Mouse (Mus musculus) urinary bladder, adult 18-20 months (tissue): ENCODE data around the gene Nudt4.
"Not testable (repeated sequence)": the region's sequence is repeated elsewhere in the genome, so short reads cannot be mapped to it uniquely, and the experiment has no call there.

Experiments
- DNase-seq, 2 experiments: peaks; one replicate each; pipeline ENCODE4 v3.0.0; 2022; ENCODE audit warnings: low spot score in 2 of 2, mixed read lengths in 2 of 2

Gene Nudt4

DNA sequence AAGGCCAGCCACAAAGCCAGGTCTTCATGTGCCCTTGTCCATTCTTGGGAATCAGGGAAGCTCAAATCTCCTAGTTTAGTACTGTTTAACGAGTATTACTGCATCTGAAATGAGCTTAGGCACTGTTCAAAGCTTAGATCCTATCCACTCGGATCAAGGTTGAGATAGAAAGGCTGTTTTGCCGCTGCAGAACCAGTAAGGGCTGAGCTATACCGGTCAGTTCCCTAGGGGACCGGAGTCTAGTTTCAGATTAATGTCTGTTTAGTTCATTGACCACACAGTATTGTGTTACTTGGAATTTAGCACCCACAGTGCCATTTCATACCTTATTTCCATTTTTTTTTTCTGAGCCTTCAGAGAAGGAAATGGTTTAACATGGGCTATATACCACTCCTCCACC lies 3.6 kb upstream of the Nudt4 start:
- DNase-seq: no peak

DNA sequence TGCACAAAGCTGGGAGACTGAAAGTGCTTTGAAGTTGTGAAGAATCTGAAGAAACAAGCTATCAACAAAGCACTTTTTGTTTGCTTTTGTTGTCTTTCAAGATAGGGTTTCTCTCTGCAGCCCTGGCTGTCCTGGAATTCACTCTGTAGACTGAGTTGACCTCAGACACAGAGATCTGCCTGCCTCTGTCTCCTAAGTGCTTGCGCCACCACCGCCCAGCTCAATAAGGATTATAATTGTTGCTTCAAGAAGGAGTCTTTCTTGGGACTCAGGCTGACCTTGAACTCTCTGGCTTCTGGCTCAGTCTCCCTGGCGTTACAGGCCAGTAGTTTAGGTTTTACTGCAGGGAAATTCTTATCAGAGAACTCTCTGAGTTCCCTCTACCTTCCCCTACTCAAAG lies 2.8 kb upstream of the Nudt4 start:
- no peak for DNase-seq

DNA sequence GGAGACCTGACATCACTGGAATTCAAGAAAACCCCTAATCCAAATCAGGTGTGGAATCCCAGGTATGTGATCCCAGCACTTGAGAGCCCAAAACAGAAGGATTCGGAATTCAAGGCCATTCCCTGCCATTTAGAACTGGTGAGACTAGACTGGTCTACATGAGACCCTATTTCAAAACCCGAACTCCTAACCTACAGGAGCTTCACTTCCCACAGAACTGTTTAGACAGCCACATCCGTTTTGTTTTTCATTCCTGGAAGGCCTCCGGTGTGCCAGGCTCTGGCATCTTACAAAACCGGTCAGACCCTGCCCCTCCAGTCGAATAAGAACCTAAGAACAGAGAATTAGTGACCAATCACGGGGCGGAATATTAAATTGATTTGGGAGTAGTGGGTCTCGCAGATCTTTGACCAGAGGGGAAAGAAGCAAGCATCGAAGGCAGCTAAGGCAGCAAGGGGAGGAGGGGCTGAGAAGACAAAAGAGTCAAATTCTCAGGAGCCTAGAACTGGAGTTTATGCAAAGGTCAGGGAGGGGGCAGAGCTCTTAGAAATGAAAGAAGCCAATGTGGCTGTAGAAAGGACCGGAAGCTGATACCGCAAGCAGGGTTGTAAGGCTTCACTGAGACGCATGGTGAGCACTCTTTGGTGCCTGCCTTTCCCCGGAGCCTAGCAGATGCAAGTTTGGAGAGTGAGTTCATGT lies 1.4 kb upstream of the Nudt4 start:
- no peak for DNase-seq

DNA sequence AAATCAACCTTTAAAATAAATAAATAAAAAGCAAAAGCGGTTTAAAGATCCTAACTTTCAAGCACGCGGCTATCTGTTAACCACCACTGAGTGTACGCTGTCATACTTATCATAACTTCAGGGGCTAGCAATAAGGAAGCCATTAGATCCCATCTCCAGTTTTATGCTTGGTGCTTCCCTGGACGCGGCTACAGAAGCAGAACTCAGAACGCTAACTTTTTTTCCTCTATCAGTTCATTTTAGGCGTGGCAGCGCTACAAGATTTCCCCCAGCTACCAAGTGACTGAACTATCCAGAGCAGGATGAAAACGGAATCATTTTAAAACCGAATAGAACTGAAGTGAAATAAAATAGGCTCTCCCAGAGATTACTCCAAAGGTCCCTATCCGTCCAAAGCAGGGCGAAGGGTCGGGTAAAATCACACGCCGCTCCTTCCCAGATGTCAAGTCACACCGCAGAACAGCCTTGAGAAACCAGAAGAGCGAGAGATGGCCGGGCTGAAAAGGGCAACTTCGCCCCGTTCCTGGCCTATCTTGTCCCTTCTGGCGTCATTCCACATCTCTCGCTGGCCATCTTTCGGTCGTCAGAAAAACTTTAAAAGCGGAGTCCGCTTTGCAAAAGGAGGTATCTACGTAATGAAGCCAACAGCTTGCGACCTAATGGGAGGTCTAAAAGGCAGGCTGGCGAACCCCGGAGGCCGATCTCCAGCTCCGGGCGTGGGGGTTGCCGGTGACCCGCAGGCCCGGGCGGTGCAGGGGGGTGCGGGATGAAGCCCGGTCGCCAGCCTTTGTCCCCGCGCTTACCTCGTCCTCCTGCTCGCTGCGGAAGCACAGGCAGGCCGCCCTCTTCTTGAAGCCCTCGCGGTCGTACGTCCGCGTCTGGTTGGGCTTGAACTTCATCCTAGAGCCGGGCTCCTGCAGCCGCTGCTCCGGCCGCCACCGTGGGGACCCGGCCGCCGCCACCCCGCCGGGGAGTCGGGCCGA lies 796 bp downstream of the Nudt4 start:
- DNase-seq: peak in 1 of 2 experiments; percentile 56

DNA sequence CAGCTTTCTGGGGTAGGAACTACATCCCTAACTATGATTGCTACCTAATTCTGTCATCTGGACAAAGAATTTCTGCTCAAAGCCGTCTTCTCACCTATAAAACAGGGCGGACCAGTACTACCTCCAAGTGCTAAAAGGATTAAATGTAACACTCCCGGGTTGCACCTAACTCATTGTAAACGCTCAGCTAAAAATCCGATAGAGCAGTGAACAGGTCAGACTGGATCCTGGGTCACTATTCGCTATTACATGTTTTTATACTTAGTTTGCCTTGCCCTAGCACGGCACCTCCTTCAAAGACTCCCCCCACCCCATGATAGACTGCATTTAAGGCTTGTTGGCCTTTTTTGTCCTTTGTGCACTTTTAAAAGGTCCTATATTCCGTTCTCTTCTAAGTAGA lies 1.6 kb downstream of the Nudt4 start:
- no peak for DNase-seq

DNA sequence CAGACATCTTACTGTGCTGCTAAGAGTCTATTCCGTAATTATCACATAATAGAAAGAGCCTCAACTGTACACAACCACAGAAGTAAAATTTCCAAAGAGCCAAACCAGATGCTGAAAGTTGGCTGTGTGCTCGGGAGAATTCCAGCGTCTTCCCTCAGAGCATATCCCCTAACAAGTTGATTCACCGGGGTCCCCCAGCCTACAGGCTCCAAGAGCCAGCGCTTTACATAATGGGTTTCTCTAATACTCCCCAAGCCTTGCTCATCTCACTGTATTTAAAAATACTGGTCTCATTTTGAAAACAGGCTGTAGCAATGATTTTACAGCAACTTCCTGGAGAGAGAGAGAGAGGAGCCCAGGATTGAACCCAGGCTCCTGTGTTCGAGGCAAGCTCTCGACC lies 2.3 kb downstream of the Nudt4 start:
- no peak for DNase-seq

DNA sequence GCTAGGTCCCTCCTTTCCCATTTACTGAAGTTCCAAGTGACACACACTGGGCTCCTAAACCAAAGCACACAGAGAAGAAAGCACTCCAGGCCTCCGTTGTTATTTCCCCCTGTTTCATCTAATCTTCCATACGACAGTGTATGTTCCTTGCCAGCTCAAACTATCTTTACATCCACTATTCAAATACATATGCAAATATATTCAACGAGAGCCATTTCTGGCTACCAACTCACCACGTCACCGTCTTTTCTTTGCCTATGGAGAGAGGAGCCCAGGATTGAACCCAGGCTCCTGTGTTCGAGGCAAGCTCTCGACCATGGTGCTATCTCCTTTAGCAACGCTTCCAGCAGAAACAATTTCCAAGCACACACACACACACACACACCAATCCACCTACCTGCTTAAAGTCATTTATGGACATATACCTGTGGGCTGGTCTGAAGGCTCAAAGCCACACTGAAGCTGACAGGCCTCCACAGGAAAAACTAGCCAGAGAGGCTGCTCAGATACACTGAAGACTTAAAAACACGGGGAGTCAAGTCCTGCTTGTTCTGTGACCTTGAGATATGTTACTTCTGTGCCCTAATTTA lies 3.5 kb downstream of the Nudt4 start:
- DNase-seq: no peak

DNA sequence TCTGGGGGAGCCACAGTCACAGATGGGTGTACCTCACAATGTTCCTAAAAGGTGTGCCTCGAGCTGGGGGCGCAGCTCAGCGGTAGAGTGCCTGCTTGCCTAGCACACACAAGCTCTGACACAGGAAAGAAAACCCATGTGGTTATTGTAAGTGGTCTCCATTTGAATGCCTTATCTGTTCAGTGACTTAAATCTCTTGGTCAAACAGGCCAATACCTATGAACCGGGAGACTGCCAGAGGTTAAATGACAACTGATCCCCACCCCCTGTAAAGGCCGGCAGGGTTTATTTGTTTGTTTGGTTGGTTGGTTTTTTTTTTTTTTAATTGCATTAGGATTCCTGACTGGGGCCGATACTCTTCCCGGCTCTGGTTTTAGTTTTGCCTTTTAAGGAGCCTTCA lies 4.5 kb downstream of the Nudt4 start:
- no peak for DNase-seq

DNA sequence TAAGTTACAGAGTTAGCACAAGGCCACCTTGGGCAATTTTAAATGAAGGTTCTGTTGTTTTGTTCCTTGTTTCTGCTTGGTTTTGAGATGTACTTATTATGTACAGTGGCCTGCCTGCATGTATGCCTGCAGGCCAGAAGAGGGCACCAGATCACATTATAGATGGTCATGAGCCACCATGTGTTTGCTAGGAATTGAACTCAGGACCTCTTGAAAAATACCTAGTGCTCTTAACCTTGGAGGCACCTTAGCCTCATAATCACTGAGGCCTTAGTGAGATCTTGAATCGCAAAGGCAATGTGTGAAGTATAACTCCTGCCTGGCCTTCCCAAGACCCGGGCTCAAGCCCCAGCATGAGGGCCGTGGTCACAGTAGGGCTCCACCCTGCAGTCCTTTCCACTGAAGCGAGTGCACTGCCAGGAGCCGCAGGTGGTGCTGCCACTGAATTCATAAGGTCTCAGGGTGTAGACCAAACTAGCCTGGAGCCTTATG lies 6.6 kb downstream of the Nudt4 start:
- no peak for DNase-seq

DNA sequence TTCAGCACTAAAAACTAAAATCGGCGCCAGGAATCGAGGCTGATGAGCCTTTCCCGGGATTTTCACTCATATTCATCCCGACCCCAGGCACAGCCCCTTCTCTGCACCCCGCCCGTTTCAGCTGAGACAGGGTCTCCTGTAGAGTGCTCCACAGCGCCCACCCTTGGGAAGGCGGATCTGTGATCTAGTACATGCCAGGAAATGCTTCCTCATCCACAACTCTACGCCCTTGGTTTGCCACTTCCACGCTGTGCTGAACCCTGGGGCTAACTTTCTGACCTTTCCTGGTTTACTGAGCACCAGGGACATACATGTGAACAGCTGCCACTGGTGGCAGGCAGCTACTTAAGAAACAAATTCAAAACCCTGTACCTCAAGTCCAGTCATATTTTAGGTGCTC lies 8.1 kb downstream of the Nudt4 start:
- DNase-seq: no peak

DNA sequence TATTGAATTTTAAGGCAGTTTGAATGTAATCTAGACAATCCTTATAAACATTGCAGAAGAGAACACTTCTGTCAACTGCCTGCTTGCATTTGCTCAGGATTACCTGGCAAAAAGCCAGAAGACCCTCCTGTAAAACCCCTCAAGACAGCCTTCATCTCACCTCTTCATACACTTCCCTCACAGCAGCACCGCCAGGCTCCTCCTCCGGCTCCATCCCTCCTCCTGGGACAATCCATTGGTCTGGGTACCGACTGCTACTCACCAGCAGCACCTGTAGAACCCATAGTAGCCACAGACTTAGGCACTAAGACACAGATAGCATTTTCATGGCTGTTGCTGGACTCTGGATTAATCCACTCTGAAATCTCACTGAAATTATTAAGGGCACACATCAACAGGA lies 11.6 kb downstream of the Nudt4 start:
- DNase-seq: no peak

DNA sequence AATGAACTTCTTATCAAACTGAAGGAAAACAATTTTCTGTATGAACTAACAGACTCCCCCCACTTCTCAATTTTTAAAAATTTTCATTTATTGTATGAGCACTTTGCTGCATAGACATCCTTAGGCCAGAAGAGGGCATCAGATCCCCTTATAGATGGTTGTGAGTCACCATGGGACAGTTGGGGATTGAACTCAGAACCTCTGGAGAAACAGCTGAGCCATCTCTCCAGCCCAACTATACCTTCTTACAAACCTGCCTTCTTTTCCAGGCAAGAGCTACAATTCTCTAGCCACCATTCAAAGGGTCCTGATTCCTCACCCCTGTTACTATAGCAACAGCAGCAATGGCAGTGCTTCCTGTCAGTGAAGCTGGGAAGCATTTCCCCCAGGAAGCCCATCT lies 12.2 kb downstream of the Nudt4 start:
- DNase-seq: no peak

DNA sequence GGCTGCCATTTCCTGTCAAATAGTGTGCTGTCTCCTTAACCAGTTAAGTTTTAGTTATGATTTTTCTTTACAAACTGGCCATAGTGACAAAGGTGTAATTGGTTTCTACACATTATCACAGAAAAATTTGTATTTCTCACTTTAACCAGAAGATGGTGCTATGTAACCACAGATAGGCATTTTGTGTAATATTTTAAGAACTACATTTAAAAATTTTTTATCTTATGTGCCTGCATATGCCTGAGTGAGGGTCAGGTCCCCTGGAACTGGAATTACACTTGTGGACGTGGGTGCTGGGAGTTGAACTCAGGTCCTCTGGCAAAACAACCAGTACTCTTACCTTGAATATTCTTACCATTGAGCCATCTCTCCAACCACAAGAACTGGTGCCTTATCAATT lies 13.4 kb downstream of the Nudt4 start:
- DNase-seq: no peak

DNA sequence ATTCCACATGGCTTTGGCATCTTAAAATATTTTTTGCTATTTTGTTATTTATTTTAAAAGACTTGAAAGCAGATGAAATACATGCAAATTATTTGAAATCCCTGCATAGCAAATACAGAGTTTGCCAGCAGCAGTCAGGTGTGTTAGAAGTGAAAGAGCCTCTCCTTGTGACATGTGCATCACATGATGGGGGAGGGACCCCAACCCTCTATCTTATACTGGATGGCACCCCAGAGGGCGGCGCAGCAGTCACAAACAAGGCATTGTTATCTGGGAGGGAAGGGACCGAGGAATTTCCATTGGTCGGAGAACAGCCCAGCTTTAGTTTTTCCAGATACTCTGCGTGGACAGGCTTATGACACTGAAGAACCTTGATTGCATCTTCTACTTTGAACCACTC lies 14.9 kb downstream of the Nudt4 start:
- DNase-seq: not testable (repeated sequence)

DNA sequence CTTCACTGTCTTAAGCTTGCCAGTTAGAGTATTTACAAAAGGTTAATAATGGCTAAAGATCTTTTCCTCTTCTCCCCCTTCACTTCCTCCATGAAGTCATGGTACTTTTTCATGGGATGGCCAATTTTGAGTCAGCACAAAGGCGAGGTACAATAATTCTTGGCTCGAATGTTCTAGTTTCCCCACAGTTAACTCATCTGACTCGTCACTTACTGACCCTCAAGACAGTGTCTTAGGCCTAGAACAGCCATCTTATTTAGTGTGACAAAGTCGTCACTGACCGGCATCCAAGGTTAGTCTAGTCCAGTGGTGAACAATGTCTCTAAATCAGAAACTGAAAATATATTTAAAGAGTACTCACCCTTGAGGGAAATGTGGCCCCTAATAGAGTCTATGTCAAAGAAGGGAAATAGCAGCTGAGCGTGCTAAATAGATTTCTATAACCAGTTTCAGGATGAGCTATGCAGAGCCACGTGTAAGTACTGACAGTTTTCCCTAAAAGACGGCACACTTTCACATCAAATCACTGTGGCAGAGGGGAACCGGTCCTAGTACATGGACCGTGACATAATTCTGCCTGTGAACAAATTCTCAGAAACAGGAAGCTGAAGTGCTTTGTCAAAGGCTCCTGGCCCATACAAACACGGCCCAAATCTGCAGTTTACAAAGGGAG lies 15.7 kb downstream of the Nudt4 start:
- no peak for DNase-seq

DNA sequence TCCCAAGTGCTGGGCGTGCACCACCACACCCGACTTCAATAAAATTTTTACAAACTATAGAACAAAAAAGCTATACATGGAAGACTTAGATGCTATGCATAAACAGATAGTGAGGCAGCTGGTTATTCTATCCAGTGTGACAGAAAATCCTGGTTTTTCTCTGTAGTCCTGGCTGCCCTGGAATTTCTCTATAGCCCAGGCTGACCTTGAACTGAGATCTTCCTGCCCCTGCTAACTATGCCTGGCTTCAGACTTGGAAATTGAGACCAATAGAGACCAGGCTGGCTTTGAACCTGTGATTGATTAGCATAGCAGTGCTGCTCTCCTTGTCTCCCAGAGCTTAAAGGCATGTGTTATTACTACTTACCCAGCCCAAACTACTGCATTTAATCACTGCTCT lies 17.8 kb downstream of the Nudt4 start:
- DNase-seq: no peak

DNA sequence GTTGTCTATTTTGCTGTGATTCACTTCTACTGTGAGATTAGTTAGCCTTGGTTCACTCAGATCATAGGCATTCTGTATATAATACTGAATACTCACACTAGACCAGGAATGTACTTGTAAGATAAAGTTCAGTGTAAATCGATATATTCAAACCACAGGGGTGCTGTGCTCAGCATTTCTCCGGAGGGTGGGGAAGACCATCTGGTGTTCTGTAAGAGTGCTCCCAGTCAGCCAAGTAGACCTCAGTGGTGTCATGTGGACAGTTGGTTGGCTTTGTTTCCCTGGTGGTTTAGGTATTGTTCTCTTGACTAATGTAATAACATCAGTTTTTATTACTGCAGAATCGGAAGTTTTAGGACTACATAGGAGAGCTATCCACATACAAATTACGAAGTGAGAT lies 18.9 kb downstream of the Nudt4 start:
- DNase-seq: no peak

DNA sequence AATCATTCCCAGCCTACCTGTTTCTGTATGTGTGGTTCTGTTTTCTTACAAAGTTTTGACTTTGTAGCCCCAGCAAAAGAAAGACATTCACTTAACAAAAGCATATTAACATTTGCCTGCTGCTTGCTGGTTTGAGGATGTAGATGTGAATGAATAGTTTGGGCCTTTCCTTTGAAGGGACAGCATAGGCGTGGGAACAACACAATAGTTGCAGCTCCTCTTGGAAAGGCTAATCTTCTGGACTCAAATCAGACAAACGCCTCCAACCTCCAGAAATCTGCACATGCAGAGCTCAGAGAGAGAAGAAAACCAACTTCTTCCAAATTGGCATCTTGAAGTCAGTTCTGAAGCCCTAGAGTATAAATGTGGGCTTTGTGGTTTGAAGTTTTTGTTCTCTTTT lies 19.3 kb downstream of the Nudt4 start:
- DNase-seq: no peak

DNA sequence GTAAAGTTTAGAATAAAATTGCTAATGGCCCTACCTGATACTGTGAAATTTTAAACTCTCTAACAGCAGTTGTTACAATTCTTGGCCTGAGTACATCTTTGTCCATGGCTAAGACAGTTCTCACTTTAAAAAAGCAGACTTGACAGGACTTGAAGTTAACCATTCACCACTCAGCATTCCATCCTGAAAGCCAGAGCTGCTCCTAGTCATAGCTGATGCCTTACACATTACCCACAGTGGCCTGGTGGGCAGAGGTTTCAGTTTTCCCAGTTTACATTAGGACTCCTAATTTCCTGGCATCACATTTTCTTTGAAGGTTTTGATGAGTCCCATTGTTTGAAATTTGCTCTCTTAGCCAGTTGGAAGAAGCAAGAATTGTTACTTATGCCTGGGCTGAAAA lies 19.9 kb downstream of the Nudt4 start:
- DNase-seq: no peak

DNA sequence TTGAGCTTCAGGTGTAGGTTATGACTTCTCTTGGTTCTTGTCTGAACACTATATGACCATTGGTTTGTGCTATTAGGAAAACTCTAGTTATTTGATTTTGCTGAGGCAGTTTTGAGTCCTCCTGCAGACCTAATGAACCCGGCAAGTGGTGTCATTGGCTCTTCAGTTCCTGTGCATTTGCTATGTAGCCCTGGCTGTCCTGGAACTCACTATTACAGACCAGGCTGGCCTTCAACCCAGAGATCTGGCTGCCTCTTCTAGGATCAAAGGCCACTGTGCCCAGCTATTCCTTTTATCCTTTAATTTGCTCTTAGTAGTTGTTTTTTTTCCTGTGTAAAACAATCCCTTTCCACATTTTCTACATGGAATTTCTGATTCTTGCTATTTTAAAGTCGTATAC lies 20.6 kb downstream of the Nudt4 start:
- no peak for DNase-seq

DNA sequence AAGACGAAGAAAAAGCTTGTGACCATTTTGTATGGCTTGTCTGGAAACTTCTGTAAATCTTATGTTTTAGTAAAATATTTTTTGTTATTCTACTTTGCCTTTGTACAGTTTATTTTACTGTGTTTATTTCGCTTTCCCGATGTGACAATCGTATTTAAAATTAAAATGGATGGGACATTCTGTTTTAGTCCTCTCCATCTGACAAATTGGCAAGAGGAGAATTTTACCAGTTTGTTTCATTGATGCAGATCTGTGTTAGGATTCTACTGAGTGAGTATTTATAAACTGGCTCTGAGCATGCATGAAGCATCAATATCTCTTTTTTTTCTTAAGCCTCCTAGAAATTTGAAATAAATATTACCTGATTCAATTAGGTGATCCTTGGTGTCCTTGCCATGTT lies 21.0 kb downstream of the Nudt4 start:
- no peak for DNase-seq

DNA sequence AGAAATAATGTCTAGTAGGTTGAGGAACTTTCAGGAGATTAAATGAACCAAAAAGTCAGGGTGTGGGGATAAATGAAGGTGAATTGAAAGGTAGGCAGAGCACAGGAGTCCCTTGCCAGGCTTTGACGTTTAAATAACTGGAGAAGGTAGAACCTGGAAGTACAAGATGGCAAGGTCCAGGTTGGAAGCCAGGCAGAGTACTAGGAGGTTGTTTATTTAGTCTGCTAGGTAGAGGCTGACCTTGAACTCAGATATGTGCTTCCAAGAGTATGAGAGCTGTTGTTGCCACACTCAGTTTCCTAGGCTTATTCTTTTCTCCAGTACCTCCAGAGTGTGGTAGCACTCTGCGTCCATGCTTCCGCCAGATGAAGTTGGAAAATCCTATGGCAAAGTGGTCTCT lies 24.1 kb downstream of the Nudt4 start:
- no peak for DNase-seq
